ENCODE assay signal across 8 mouse cellular contexts in the genomic region with DNA sequence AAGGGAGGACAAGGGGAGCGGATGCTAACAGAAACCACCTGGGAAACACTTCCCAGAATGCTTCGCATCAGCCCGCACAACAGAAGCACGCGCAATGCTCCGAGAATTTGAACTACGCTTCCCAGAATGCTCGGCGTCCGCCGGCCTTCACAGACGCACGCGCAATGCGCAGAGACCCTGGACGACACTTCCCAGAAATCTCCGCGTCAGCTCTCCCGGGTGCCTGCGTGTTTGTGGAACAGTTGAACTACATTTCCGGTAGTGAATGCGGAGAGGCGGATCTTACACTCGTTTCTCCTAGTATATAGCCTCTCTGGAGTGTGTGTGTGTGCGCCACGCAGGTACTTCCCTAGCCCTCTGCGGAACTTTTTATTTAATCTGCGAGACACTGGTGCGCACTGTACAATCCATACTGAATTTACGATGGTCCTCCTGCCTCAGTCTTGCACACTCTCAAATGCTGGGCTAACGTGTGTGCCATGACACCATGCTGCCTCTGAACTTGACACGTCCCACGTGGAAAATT. TPM values are rescaled to one million over a fixed set of nuclear protein-coding genes. Genes with fewer than 3 reads are reported as not detected.
DNase-seq lines count a peak whose midpoint lies in the region; ATAC-seq lines count a peak whose summit lies in the region.

A gene (minus strand): TSS at position 100 of the 526 bp plus-strand sequence.

- peaks cover 16% of the 10 kb centered on the region for H3K36me3 ChIP-seq in hindbrain, embryonic 12.5 days

- ATAC-seq in hindbrain, embryonic 12.5 days (ENCODE audit: low FRiP score): peak; percentile 94

- peaks cover 7% of the 10 kb centered on the region for H3K27me3 ChIP-seq in hindbrain, embryonic 12.5 days

- H3K27ac ChIP-seq in hindbrain, embryonic 12.5 days: peak within 1 kb of the TSS; percentile 62

- H3K4me2 ChIP-seq in hindbrain, embryonic 12.5 days (replicated peaks): peak within 1 kb of the TSS; percentile 68

- 1% methylated on average over 33 of the region's 33 CpGs for WGBS in hindbrain, embryonic 12.5 days

- H3K4me1 ChIP-seq in hindbrain, embryonic 12.5 days: peaks cover 9% of the 10 kb centered on the region

- DNase-seq in NIH3T3 (ENCODE audit: low read depth): peak; percentile 95
- DNase-seq in cerebellum, postnatal 10 days: peak; percentile 94 to 97
- peak; percentile 90 to 95 for DNase-seq in frontal cortex, postnatal 10 days (ENCODE audit: low spot score in 2 of 2)
- peak; percentile 95 to 99 for DNase-seq in layer of hippocampus, postnatal 14 days (ENCODE audit: low spot score in 2 of 2)
- DNase-seq in lung, postnatal 14 days: peak; percentile 93
- peak; percentile 88 for DNase-seq in retina, adult 2 months (ENCODE audit: low read depth, low spot score)
- peak; percentile 92 to 95 for DNase-seq in thymus, postnatal 36 days

- peak within 1 kb of the TSS; percentile 71 for H3K9ac ChIP-seq in hindbrain, embryonic 12.5 days

- H3K4me3 ChIP-seq in hindbrain, embryonic 12.5 days: peak within 1 kb of the TSS; percentile 57

- no peaks in the 10 kb centered on the region for H3K9me3 ChIP-seq in hindbrain, embryonic 12.5 days (replicated peaks)

RNA-seq across cellular contexts. Expression of the gene that starts here (rescaled TPM):
- polyA plus RNA-seq in hindbrain, embryonic 12.5 days (2016; fragmentation: Nextera tagmentation; extraction: Ambion mirVana): 15.6 and 18.2 TPM in 2 replicates
- total RNA-seq in layer of hippocampus, postnatal 14 days (2021): 10 to 100 TPM; 13.3 to 13.9 TPM

Comparison
In these comparisons a context has a peak if more than half of its experiments do, and no peak if none do; other contexts are left out.
1. Peak in every context shown above with its lines: DNase-seq, ATAC-seq, H3K4me3 ChIP-seq and H3K27ac ChIP-seq.